Mouse (Mus musculus) embryonic facial prominence, embryonic 10.5 days (tissue): ENCODE measurements around the gene Pabpc4. TPM values are rescaled to one million over a fixed set of nuclear protein-coding genes. Genes with fewer than 3 reads are reported as not detected.

Experiments used
- DNase-seq: peaks from one replicate; pipeline ENCODE4 v3.0.0-alpha.2; 2017; ENCODE audit warnings: low spot score
- H3K27ac ChIP-seq: fragments of 300-500 bp; sonication (generic); replicated peaks from 2 replicates; pipeline ENCODE4 v1.5.1; 2016; ENCODE audit warnings: mild to moderate bottlenecking
- H3K27me3 ChIP-seq: fragments of 300-500 bp; sonication (generic); replicated peaks from 2 replicates; pipeline ENCODE4 v1.6.1; 2016; ENCODE audit warnings: low read depth, mild to moderate bottlenecking; ENCODE audit not compliant: poor library complexity, severe bottlenecking
- H3K36me3 ChIP-seq: fragments of 300-500 bp; sonication (generic); replicated peaks from 2 replicates; pipeline ENCODE4 v1.6.1; 2016; ENCODE audit warnings: mild to moderate bottlenecking, moderate library complexity
- H3K4me1 ChIP-seq: fragments of 300-500 bp; sonication (generic); 2 replicates; pipeline ENCODE4 v1.6.1; 2016
- H3K4me3 ChIP-seq: fragments of 300-500 bp; sonication (generic); 2 replicates; pipeline ENCODE4 v1.5.1; 2016; ENCODE audit warnings: mild to moderate bottlenecking, moderate library complexity
- H3K9me3 ChIP-seq: fragments of 300-500 bp; sonication (generic); 2 replicates; pipeline ENCODE4 v1.6.1; 2016; ENCODE audit warnings: mild to moderate bottlenecking
- WGBS: fragments of 180-500 bp; shearing (Covaris S2); methylation state at CpG from one replicate; pipeline ENCODE4 v1.1.7; 2016; 5-methylcytosine and 5-hydroxymethylcytosine counted together
- polyA plus RNA-seq: library from polyadenylated mRNA; unstranded; fragments of >200 nt; fragmentation: Nextera tagmentation; extraction: Ambion mirVana; gene quantifications from 2 replicates; pipeline ENCODE4 v1.2.1, GENCODE M21; 2016

Gene Pabpc4
- polyA plus RNA-seq, 1 experiment from 2014 or later, result 54.9 TPM

GRCm38 (mm10) chr4:123233492-123234084 lies 28.6 kb upstream of the Pabpc4 start, which contains the start of gene Heyl:
Heyl (plus strand) TSS chr4:123233556.
- peaks cover 93% of the 10 kb centered on the region for H3K27me3 ChIP-seq
- H3K9me3 ChIP-seq, result no peaks in the 10 kb centered on the region
- peak within 1 kb of the TSS; percentile 65 for H3K4me3 ChIP-seq
- DNase-seq, result peak; percentile 68
- H3K4me1 ChIP-seq, result peaks cover 52% of the 10 kb centered on the region
- 1% methylated on average over 52 of the region's 52 CpGs for WGBS
- no peaks in the 10 kb centered on the region for H3K36me3 ChIP-seq
- peak within 1 kb of the TSS; percentile 77 for H3K27ac ChIP-seq

GRCm38 (mm10) chr4:123235835-123236430 lies 26.2 kb upstream of the Pabpc4 start:
- 37% methylated on average over 9 of the region's 9 CpGs for WGBS
- H3K4me1 ChIP-seq, result peaks cover 72% of the 10 kb centered on the region
- DNase-seq, result peak; percentile 63
- no peaks in the 10 kb centered on the region for H3K9me3 ChIP-seq
- peak overlapping the region; percentile 37; the same call in 1 of the 2 replicates for H3K27ac ChIP-seq
- no peaks in the 10 kb centered on the region for H3K36me3 ChIP-seq
- H3K27me3 ChIP-seq, result peaks cover 93% of the 10 kb centered on the region
- 0 out of 2 replicates have a peak overlapping the region, but pooled peaks have one; percentile 21 for H3K4me3 ChIP-seq

- no peaks in the 10 kb centered on the region for H3K36me3 ChIP-seq
- no peaks in the 10 kb centered on the region for H3K9me3 ChIP-seq
- H3K27me3 ChIP-seq, result peaks cover 97% of the 10 kb centered on the region
- DNase-seq, result no peak
- peaks cover 72% of the 10 kb centered on the region for H3K4me1 ChIP-seq
- 0 out of 2 replicates have a peak overlapping the region, but pooled peaks have one; percentile 4 for H3K4me3 ChIP-seq
- peak overlapping the region; percentile 19 for H3K27ac ChIP-seq
- 77% methylated on average over 13 of the region's 13 CpGs for WGBS
These were observed 25.6 kb upstream of the Pabpc4 start for GRCm38 (mm10) chr4:123236431-123237031.

- peaks cover 72% of the 10 kb centered on the region for H3K4me1 ChIP-seq
- WGBS, result 35% methylated on average over 6 of the region's 6 CpGs
- DNase-seq, result no peak
- H3K4me3 ChIP-seq, result no peak overlapping the region
- no peaks in the 10 kb centered on the region for H3K9me3 ChIP-seq
- H3K27me3 ChIP-seq, result peaks cover 90% of the 10 kb centered on the region
- no peaks in the 10 kb centered on the region for H3K36me3 ChIP-seq
- peak overlapping the region; percentile 54; the same call in 1 of the 2 replicates for H3K27ac ChIP-seq
These were observed 24.5 kb upstream of the Pabpc4 start for GRCm38 (mm10) chr4:123237386-123238266.

GRCm38 (mm10) chr4:123239361-123240203 lies 22.6 kb upstream of the Pabpc4 start:
- H3K4me3 ChIP-seq, result peak overlapping the region; percentile 55
- 4% methylated on average over 58 of the region's 58 CpGs for WGBS
- H3K4me1 ChIP-seq, result peaks cover 67% of the 10 kb centered on the region
- no peaks in the 10 kb centered on the region for H3K9me3 ChIP-seq
- H3K36me3 ChIP-seq, result no peaks in the 10 kb centered on the region
- H3K27me3 ChIP-seq, result peaks cover 74% of the 10 kb centered on the region
- peak; percentile 85 for DNase-seq
- peak overlapping the region; percentile 82 for H3K27ac ChIP-seq

- no peaks in the 10 kb centered on the region for H3K36me3 ChIP-seq
- H3K4me3 ChIP-seq, result no peak overlapping the region
- WGBS, result 86% methylated on average over 7 of the region's 7 CpGs
- H3K27me3 ChIP-seq, result peaks cover 17% of the 10 kb centered on the region
- peak overlapping the region; percentile 10; the same call in 1 of the 2 replicates for H3K27ac ChIP-seq
- no peaks in the 10 kb centered on the region for H3K9me3 ChIP-seq
- no peak for DNase-seq
- H3K4me1 ChIP-seq, result peaks cover 63% of the 10 kb centered on the region
These were observed 15.9 kb upstream of the Pabpc4 start for GRCm38 (mm10) chr4:123246221-123246620.

GRCm38 (mm10) chr4:123246651-123247050 lies 15.5 kb upstream of the Pabpc4 start:
- no peak for DNase-seq
- H3K27me3 ChIP-seq, result peaks cover 12% of the 10 kb centered on the region
- H3K27ac ChIP-seq, result 0 out of 2 replicates have a peak overlapping the region, but pooled peaks have one; percentile 66
- WGBS, result 91% methylated on average over 5 of the region's 5 CpGs
- H3K4me1 ChIP-seq, result peaks cover 66% of the 10 kb centered on the region
- no peaks in the 10 kb centered on the region for H3K9me3 ChIP-seq
- H3K4me3 ChIP-seq, result no peak overlapping the region
- no peaks in the 10 kb centered on the region for H3K36me3 ChIP-seq

- peaks cover 12% of the 10 kb centered on the region for H3K27me3 ChIP-seq
- H3K27ac ChIP-seq, result peak overlapping the region; percentile 66; the same call in 1 of the 2 replicates
- H3K9me3 ChIP-seq, result no peaks in the 10 kb centered on the region
- no peaks in the 10 kb centered on the region for H3K36me3 ChIP-seq
- H3K4me1 ChIP-seq, result peaks cover 66% of the 10 kb centered on the region
- no peak overlapping the region for H3K4me3 ChIP-seq
- peak; percentile 54 for DNase-seq
- WGBS, result 46% methylated on average over 7 of the region's 7 CpGs
These were observed 14.8 kb upstream of the Pabpc4 start for GRCm38 (mm10) chr4:123247147-123247880.

GRCm38 (mm10) chr4:123248971-123249567 lies 13.1 kb upstream of the Pabpc4 start:
- 78% methylated on average over 7 of the region's 7 CpGs for WGBS

GRCm38 (mm10) chr4:123252214-123252613 lies 9.9 kb upstream of the Pabpc4 start:
- WGBS, result 91% methylated on average over 5 of the region's 5 CpGs
- DNase-seq, result no peak
- Histone ChIP-seq H3K4me3 (no peak overlapping the region), H3K9me3 (no peaks in the 10 kb centered on the region), H3K36me3 (no peaks in the 10 kb centered on the region), H3K27ac (no peak overlapping the region), H3K4me1 (peaks cover 33% of the 10 kb centered on the region), H3K27me3 (no peaks in the 10 kb centered on the region)

More at GRCm38 (mm10) chr4:123248971-123249567, 13.1 kb upstream of the Pabpc4 start:
- Histone ChIP-seq H3K36me3 (no peaks in the 10 kb centered on the region), H3K27ac (no peak overlapping the region; the same call in 1 of the 2 replicates), H3K4me1 (peaks cover 60% of the 10 kb centered on the region), H3K4me3 (no peak overlapping the region), H3K27me3 (peaks cover 6% of the 10 kb centered on the region; the same call in 1 of the 2 replicates), H3K9me3 (no peaks in the 10 kb centered on the region)
- no peak for DNase-seq
